Mouse (Mus musculus): ENCODE results near the gene Sh3bp5l. TPM values are rescaled to one million over a fixed set of nuclear protein-coding genes. Genes with fewer than 3 reads are reported as not detected.

Sh3bp5l gene
- polyA plus RNA-seq (2015; fragmentation: Nextera tagmentation; extraction: Ambion mirVana), result 34.0 and 38.7 TPM in 2 replicates

DNA sequence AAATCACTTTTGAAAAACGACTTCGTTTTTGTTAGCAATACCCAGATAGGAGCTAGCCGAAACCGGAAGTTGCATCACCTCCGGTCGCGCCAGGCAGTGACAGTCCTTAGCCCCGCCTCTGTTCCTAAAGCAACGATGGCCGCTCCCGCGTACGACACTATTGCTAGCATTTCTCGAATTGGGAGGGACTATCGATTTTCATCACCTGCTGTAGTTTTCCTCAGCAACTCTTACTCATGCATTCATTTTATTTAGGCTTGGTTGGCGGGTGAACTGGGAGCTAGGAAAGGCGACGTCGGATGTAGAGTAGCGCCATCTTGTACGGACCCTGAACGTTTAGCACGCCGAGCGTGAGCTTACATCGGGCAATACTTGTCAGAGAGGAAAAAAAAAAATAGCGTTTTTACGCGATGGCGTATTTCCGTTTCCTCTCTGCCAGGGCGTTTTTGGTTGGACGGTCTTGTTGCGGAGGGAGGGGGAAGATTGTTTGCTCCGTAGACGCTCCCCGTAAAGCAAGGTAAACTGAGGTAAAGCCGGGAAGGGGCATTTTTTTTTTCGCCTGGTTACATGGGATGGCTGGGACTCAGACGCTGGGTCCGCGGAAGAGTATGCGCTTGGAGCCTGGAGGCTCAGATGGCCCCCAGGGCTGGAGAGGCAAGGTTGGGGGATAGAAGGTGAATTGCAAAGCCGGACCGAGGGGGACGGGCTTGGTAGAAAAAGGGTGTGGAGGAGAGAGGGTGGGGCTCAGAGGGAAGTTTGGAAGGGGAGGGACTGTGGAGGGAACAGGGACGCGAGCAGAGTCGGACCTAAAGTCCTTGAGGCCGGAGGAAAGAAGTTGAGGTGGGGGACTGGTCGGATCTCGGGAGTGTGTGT lies at the start of gene Sh3bp5l, which contains the start of gene Zfp672:
TSS of gene Sh3bp5l (plus strand) at position 449 of the 873 bp plus-strand sequence.
TSS of gene Zfp672 (minus strand) at position 64 of the 873 bp plus-strand sequence.
- Histone ChIP-seq H3K4me2 (replicated peaks) (peak within 1 kb of the TSS; percentile 90), H3K36me3 (peaks cover 24% of the 10 kb centered on the region; the same call in 1 of the 2 replicates), H3K9ac (peak within 1 kb of the TSS; percentile 88), H3K27ac (replicated peaks) (peak within 1 kb of the TSS; percentile 86), H3K4me1 (peaks cover 32% of the 10 kb centered on the region), H3K27me3 (no peaks in the 10 kb centered on the region), H3K4me3 (replicated peaks) (peak within 1 kb of the TSS; percentile 84), H3K9me3 (replicated peaks) (0 out of 2 replicates have a peak, but pooled peaks cover 3% of the 10 kb centered on the region)
- ATAC-seq (ENCODE audit: insufficient number of reproducible peaks, low FRiP score, low TSS enrichment, low read depth), result peak; percentile 93
- WGBS, result under 1% methylated on average over 52 of the region's 52 CpGs

DNA sequence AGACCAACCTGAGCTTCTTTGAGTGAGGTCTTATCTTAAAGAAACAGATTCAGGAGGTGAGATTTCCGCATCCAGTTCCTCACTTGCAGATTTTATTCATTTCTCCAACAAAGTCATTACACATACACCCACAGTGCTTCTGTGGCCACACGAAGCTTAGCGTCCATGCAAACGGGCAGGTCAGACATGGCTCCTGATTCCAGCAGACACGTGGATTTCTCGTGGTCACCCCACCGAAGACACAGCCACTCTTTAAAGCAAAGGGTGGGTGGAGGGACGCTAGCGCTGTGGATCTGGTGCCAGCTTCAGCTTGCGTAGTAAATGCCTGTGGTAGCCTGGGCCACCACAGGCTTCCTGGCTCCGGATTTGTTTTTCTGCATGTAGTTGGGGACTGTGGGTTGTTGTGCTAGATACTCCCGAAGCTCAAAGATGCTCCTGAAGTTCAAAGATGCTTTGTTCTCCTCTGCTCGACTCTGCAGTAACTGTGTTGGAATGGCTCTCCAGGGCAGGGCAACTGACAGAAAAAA lies 48.5 kb upstream of the Sh3bp5l start:
- Histone ChIP-seq H3K4me2 (replicated peaks) (no peak overlapping the region), H3K27me3 (no peaks in the 10 kb centered on the region), H3K9ac (no peak overlapping the region), H3K4me1 (no peaks in the 10 kb centered on the region), H3K36me3 (no peaks in the 10 kb centered on the region), H3K9me3 (replicated peaks) (no peaks in the 10 kb centered on the region), H3K4me3 (replicated peaks) (no peak overlapping the region), H3K27ac (replicated peaks) (no peak overlapping the region)
- no peak for ATAC-seq (ENCODE audit: insufficient number of reproducible peaks, low FRiP score, low TSS enrichment, low read depth)
- WGBS, result 72% methylated on average over 13 of the region's 13 CpGs

DNA sequence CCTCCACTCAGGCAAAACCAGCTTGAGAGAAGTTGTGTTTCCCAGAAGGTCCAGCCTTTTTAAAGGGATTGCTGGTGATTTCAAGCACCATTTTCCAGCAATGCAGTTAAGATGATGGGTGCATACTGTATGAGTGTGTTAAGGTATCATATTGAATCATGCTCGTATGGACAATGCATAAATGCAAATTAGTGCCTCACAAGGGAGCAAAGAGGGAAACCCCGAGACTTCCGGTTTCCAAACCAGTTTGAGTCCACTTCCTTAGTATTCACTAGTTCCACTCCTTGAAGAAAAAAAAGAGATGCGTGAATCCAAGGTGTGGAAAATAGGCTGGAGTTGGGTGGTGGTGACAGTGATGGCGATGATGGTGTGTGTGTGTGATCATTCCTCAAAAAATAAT lies 48.0 kb upstream of the Sh3bp5l start:
- no peaks in the 10 kb centered on the region for H3K27me3 ChIP-seq
- no peak overlapping the region for H3K4me2 ChIP-seq (replicated peaks)
- ATAC-seq (ENCODE audit: insufficient number of reproducible peaks, low FRiP score, low TSS enrichment, low read depth), result no peak
- H3K27ac ChIP-seq (replicated peaks), result no peak overlapping the region
- no peaks in the 10 kb centered on the region for H3K4me1 ChIP-seq
- H3K9ac ChIP-seq, result no peak overlapping the region
- H3K36me3 ChIP-seq, result no peaks in the 10 kb centered on the region
- 78% methylated on average over 5 of the region's 5 CpGs for WGBS
- no peaks in the 10 kb centered on the region for H3K9me3 ChIP-seq (replicated peaks)
- no peak overlapping the region for H3K4me3 ChIP-seq (replicated peaks)

DNA sequence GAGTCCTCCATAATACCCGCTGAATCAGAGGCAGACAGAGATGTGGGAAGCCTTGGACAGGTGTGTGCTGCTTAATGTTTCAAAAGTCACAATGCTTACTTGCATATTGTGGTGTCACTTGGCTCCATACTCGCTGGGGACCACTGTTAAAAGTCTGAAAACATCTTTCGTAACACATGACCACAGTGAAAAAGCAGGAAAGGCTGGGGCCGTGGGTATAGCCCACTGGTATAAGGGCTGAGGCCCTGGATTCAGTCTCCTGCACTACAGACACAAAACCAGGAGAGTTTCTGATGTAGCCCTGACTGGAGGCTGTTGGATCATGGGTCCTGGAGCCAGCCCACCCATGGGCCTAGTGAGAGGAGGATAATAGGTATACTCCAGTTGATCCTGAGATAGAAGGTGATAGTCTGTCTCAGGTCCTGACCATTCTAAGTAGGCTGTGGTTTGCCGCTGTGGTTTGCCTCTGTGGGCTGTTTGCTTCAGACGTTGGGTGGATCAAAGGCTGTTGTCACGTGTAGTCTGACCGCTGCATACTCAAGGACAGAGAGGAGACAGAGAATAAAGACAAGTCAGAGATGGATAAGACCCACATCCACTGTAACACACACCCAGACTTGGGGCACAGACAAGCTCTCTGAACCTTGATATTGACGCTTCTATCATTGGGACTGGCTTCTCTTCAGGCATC lies 40.4 kb upstream of the Sh3bp5l start:
- Histone ChIP-seq H3K27me3 (no peaks in the 10 kb centered on the region), H3K9ac (no peak overlapping the region), H3K4me3 (replicated peaks) (no peak overlapping the region), H3K36me3 (no peaks in the 10 kb centered on the region), H3K4me2 (replicated peaks) (no peak overlapping the region), H3K4me1 (no peaks in the 10 kb centered on the region), H3K9me3 (replicated peaks) (no peaks in the 10 kb centered on the region), H3K27ac (replicated peaks) (no peak overlapping the region)
- no peak for ATAC-seq (ENCODE audit: insufficient number of reproducible peaks, low FRiP score, low TSS enrichment, low read depth)
- WGBS, result 73% methylated on average over 9 of the region's 9 CpGs

DNA sequence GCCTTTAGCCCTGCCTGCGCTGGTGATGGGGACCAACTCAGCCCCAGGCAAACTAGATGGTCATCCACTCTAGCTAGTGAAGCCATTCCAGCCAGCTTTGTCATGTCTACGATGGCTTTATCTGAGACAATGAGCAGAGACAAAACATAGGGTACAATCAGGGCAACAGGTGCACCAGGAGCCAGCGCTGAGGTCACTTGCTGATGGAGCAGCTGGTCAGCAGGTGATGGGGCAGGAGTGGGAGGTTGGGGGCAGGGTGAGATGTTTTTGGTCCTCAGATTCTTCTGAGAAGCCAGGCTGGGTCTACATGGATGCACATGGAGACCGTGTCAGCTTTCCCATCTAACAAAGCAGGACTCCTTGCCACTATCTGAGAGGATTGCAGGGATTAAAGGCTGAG lies 39.7 kb upstream of the Sh3bp5l start:
- ATAC-seq (ENCODE audit: insufficient number of reproducible peaks, low FRiP score, low TSS enrichment, low read depth), result no peak
- Histone ChIP-seq H3K27ac (replicated peaks) (no peak overlapping the region), H3K27me3 (no peaks in the 10 kb centered on the region), H3K4me1 (no peaks in the 10 kb centered on the region), H3K9me3 (replicated peaks) (no peaks in the 10 kb centered on the region), H3K4me3 (replicated peaks) (no peak overlapping the region), H3K4me2 (replicated peaks) (no peak overlapping the region), H3K9ac (no peak overlapping the region), H3K36me3 (no peaks in the 10 kb centered on the region)
- WGBS, result 85% methylated on average over 4 of the region's 4 CpGs

DNA sequence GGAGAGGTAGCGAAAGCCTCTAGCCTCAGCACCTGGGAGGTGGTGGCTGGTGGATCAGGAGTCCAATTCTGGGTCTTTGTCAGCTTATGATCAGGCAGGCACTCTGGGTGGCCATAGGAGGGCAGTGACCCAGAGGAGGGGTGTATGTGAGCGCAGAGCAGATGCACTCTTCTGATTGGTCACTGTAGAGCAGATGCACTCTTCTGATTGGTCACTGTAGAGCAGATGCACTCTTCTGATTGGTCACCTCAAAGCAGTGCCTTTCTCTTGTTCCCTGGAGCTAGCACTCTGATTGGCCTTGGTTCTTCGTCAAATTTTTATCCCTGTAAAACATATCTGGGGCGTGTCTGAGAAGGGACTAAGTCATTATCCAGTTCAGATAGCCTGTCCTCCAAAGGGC lies 37.7 kb upstream of the Sh3bp5l start:
- no peak for ATAC-seq (ENCODE audit: insufficient number of reproducible peaks, low FRiP score, low TSS enrichment, low read depth)
- Histone ChIP-seq H3K27me3 (no peaks in the 10 kb centered on the region), H3K27ac (replicated peaks) (no peak overlapping the region), H3K36me3 (no peaks in the 10 kb centered on the region), H3K4me1 (no peaks in the 10 kb centered on the region), H3K4me3 (replicated peaks) (no peak overlapping the region), H3K4me2 (replicated peaks) (no peak overlapping the region), H3K9ac (no peak overlapping the region), H3K9me3 (replicated peaks) (no peaks in the 10 kb centered on the region)
- WGBS, result 48% methylated on average over 4 of the region's 4 CpGs

DNA sequence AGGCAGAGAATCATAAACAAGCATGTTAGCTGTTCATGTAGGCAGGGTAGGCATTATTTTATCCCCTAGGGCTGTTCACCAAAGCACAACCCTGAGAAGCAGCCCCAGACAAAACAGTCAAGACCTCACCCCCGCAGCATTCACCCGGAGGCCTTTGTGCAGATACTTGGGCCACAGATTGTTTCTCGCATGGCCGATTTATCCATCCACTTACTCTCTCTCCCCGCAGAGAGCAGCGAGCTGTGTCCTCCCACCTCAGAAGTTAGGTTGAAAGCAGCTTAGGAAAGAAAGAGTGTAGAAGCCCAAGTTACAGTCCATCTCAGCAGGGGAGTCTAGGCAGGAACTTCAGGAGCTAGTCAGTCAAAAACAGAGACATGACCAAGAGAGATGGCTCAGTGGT lies 33.1 kb upstream of the Sh3bp5l start:
- Histone ChIP-seq H3K4me3 (replicated peaks) (no peak overlapping the region), H3K9me3 (replicated peaks) (no peaks in the 10 kb centered on the region), H3K27me3 (no peaks in the 10 kb centered on the region), H3K27ac (replicated peaks) (no peak overlapping the region), H3K4me1 (peaks cover 11% of the 10 kb centered on the region), H3K36me3 (no peaks in the 10 kb centered on the region), H3K9ac (no peak overlapping the region), H3K4me2 (replicated peaks) (no peak overlapping the region)
- no peak for ATAC-seq (ENCODE audit: insufficient number of reproducible peaks, low FRiP score, low TSS enrichment, low read depth)
- WGBS, result 65% methylated on average over 6 of the region's 6 CpGs

DNA sequence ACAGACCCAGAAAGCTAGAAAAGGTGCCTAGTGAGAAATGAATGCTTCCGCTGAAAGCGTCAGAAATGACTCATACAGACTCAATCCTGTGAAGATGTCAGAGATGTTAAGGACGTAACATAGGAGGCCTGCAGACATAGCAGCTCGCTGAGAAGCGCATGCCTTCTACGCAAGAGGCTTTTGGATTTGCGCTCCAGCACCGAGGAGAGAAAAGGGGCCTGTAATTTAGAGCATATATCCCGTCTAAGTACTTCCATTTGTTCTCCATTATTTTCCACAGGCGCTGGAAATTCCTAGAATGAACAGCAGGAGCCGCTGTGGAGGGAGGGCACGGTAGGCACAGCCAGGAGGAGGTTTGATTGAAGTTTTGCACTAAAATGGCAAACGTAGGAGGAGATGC lies 29.5 kb upstream of the Sh3bp5l start:
- no peak for ATAC-seq (ENCODE audit: insufficient number of reproducible peaks, low FRiP score, low TSS enrichment, low read depth)
- H3K9ac ChIP-seq, result no peak overlapping the region

DNA sequence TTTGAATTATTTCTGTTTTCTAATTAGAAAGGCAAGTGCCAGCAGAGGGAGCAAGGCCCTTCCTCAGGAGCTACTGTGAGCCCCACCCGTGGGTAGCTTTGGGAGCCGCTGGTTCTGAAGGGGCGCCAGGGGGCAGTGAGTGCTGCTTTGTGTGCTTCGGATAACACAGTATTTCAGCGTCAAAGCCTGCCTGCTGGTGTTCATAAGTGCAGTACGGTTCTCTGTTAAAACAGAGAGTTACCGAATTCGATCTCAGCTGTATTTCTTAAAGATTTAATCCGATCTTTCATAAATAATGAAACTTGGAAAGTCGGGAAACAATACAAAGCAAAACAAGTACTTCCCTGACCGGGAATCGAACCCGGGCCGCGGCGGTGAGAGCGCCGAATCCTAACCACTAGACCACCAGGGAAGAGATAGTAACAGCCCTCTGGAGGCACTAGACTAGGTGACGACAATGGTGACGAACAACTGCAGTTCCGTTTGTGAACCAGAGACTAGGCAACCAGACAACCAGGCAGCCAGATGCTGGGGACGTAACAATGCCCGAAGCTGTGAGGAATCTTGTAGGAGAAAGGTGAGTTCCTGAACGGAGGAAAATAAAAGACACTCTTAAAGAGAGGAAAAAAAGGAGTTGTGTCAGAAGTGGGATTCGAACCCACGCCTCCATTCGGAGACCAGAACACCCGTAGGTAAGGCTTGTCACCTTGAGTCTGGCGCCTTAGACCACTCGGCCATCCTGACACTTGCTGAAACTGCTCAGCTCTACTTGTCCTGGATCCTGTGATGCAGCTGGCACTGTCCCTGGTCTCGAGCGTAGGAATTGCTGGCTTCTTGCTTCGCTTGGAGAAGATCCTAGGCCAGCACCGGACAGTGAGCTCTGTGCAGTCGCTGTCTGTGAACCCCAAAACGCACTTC lies 28.4 kb upstream of the Sh3bp5l start:
- Histone ChIP-seq H3K36me3 (no peaks in the 10 kb centered on the region), H3K4me1 (peaks cover 22% of the 10 kb centered on the region), H3K9ac (peak overlapping the region; percentile 58), H3K27me3 (no peaks in the 10 kb centered on the region), H3K9me3 (replicated peaks) (no peaks in the 10 kb centered on the region), H3K27ac (replicated peaks) (peak overlapping the region; percentile 96), H3K4me2 (replicated peaks) (peak overlapping the region; percentile 58), H3K4me3 (replicated peaks) (peak overlapping the region; percentile 67)
- WGBS, result under 1% methylated on average over 36 of the region's 36 CpGs
- ATAC-seq (ENCODE audit: insufficient number of reproducible peaks, low FRiP score, low TSS enrichment, low read depth), result peak; percentile 93

More for the DNA sequence above, 29.5 kb upstream of the Sh3bp5l start:
- peaks cover 16% of the 10 kb centered on the region for H3K4me1 ChIP-seq
- H3K36me3 ChIP-seq, result no peaks in the 10 kb centered on the region
- H3K27me3 ChIP-seq, result no peaks in the 10 kb centered on the region
- 10% methylated on average over 13 of the region's 13 CpGs for WGBS
- H3K9me3 ChIP-seq (replicated peaks), result no peaks in the 10 kb centered on the region
- H3K4me3 ChIP-seq (replicated peaks), result peak overlapping the region; percentile 67
- H3K4me2 ChIP-seq (replicated peaks), result peak overlapping the region; percentile 58
- peak overlapping the region; percentile 63; the same call in 1 of the 2 replicates for H3K27ac ChIP-seq (replicated peaks)

DNA sequence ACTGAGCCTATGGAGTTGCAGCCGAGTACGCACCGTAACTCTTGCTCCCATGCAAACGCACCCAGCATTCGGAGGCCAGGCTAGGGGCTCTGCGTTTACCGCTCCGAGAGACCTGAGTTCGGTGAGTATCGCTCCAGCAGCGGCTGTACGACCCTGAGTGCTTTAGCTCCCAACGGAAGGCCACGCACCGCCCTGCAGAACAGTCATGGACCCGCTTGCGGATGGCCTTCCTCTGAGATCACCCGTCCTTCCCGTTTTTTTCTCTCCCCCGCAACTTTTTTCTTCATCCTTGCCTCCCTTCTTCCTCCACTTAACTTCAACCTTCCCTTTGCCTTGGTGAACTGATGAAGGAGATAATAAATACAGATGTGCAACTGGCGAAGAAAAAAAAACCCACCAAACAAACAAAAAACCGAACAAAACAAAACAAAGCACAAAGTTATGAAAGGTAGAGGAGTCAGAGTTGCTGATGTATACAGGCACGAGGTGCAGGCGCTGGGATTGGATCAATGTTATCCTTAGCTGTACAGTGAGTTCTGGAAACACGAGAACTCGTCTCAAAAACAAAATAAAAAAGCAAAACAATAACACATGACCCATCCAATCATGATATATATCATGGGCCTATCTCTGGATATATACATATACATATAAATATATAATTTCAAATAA lies 27.6 kb upstream of the Sh3bp5l start:
- under 1% methylated on average over 26 of the region's 26 CpGs for WGBS
- Histone ChIP-seq H3K9ac (peak overlapping the region; percentile 58), H3K9me3 (replicated peaks) (no peaks in the 10 kb centered on the region), H3K4me2 (replicated peaks) (peak overlapping the region; percentile 58), H3K36me3 (no peaks in the 10 kb centered on the region), H3K27me3 (no peaks in the 10 kb centered on the region), H3K4me1 (peaks cover 25% of the 10 kb centered on the region), H3K27ac (replicated peaks) (peak overlapping the region; percentile 96), H3K4me3 (replicated peaks) (peak overlapping the region; percentile 67)
- peak; percentile 41 for ATAC-seq (ENCODE audit: insufficient number of reproducible peaks, low FRiP score, low TSS enrichment, low read depth)
